Mouse (Mus musculus) urinary bladder, postnatal 36 days (tissue): Measurements from ENCODE around the gene Ppp2r3a.
A peak's percentile ranks its signal among the peaks of the same experiment; 100 is the strongest.

Experiments
- DNase-seq, 2 experiments: peaks; one replicate each; pipeline ENCODE4 v3.0.0; 2022; ENCODE audit warnings: low spot score in 2 of 2, mixed read lengths in 1 of 2

Ppp2r3a gene

DNA sequence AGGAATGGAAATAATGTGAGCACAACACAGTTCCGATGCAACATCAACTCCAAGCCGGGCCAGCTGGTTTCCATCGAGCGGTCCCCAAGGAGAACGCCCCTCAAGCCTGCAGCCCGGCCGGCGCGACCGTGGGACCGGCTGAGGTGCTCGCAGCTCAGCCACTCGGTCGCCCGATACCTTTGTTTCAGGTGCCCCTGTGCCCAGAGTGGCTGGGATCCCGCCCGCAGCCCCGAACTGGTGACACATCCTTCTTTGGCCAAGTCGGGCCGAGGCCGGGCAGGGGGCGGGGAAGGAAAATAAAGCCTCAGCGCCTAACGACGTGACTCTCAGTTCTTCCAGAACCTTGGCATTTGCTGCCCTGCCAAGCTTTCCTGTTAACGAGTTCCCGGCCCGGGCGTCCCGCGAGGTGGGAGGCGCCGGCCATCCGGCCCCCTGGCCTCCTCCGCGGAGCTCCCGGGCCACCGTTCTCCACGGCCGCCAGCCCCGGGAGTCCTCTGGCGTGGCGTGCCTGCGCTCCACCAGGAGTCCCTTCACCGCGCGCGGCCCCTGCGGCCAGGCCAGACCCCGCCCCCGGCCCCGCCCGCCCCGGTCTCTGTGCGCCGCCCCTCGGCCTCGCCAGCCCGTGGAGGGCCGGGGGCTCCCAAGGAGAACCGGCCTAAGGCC, 483 bp downstream of the Ppp2r3a start:
- DNase-seq, result peak; percentile 73 to 80

DNA sequence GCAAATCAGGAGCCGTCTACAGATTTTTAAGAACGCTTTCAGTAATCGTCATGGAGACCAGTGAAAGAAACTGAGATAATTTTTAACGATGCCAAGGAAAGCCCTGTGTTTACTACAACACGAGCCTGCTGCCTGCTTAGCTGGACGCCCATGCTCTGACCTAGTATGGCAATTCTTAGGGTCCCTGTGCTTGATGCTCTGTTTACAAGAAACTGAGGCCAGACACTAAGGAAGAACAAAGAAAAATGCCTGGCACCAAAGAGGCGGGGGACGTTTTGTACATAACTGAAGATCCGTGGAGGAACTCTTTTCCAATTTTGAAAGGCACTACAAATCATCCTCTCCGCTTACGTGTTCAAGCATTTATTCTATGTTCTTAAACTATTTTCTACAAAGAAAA, 1.1 kb downstream of the Ppp2r3a start:
- DNase-seq, result no peak

DNA sequence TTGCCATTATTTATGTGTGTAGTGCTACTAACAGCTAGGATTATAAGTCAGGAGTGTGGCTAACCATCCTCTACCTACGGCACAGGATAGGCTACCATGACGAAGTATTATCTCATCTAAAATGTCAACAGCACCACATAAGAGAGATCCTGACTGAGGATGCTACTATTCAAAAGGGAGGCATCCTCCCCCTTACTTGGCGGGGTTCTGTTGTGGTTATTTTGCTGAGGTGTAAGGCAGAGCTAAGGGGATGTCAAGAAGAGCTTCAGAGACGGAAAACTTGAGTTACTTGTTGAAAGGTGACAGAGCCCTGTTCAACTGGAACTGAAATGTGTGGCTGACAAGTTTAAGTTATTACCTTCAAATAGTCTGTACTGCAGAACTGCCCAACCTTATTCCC, 2.0 kb downstream of the Ppp2r3a start:
- no peak for DNase-seq

DNA sequence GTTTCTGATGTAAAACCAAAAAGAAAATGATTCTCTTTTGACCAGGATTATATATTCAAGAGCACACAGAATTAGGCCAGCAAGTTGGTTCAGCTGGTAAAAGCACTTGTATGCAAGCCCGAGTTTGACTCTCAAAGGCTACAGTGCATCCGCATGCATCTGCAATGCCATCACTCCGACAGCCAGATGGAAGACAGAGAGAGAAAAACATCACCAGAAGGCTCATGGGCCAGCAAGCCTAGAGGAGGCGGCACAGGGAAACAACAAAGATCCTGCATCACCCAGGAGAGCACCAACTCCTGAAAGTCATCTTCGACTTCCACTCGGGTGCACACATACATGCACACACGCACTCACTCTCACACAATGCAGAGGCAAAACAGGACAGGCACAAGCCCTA, 4.1 kb downstream of the Ppp2r3a start:
- DNase-seq, result no peak

DNA sequence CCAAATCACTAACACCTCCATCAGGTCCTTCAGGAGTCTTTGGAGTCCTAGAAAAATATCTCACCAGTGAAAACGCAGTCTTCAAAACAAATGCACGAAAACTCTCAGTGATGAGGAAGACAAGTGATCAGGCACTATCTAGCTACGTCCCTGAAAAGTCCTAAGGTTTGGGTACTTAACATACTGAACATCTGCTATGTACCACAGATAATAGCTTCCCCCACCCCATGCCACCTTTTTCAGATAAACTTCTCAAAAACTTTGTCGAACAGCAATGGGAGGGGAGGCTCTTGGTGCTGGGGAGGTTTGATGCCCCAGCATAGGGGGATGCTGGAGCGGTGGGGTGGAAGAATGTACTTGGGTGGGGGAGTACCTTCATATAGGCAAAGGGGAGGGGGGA, 6.1 kb downstream of the Ppp2r3a start:
- no peak for DNase-seq

DNA sequence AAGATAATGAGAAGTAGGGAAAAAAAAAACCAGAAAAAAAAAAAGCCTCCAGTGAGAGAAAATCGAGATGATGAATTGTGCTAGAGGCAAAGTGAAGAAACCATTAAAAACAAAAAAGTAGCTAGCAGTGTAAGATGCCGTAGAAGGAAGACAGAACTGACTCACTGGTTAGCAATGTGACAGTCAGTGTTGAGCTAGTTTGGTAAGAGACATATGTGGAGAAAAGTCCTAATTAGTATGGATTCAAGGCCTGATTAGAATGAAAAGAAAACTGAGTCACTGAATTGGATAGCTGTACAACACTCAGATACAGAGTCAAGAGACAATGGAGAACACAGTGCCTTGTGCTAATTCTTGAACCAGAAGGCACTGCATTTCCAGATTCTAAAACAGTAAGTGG, 7.9 kb downstream of the Ppp2r3a start:
- no peak for DNase-seq

DNA sequence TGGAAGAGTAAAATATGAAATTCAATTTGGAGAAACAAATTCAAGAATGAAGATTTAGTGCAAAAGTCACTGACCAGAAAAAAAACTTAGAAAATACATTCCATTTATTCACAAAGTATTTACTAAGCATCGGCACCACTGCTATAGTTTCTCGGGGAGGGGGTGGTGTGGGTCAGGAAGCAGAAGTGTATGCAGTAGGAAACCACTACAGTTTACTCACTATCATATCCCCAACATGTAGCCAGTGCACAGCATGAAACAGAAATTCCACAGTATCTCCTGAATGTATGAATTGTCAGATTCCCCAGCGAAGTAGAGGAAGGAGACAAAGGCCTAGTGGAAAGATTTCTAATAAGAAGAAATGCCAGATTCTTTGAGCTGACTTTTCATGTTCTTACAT, 11.4 kb downstream of the Ppp2r3a start:
- DNase-seq, result no peak

DNA sequence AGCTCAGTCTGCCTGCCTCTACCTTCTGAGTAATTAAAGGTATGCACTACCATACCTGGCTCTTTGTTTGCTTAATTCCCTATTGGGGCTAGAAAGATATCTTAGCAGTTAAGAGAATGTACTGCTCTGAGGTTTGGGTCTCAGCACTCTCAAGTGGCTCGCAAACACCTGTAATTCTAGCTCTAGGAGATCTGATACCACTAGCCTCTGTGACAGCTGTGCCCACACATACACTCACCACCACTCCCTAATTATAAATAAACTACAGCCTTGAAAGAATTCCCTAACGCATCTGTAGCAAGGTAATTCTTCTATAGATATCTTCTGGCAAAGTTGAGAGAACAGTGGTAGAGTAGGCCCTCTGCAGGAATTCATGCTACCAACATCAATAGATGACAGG, 15.8 kb downstream of the Ppp2r3a start:
- DNase-seq, result no peak

DNA sequence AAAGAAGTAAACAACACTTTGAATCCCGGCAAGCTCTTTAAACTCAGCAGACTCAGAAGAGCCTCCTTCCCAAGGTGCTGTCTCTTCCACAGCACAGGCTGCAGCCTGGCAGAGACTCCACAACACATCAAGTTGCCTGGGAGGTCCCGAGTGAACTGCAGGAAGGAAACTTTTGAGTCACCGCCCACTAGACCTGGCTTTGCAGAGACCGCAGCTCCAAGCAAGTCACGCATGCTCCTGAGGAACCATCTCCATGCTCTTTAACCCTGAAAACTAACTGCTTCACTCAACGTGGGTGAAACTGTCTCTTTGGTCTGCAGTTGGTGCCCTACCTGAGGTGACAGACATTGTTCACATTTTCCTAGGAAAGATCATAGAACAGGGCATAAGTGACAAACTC, 19.6 kb downstream of the Ppp2r3a start:
- DNase-seq, result no peak

DNA sequence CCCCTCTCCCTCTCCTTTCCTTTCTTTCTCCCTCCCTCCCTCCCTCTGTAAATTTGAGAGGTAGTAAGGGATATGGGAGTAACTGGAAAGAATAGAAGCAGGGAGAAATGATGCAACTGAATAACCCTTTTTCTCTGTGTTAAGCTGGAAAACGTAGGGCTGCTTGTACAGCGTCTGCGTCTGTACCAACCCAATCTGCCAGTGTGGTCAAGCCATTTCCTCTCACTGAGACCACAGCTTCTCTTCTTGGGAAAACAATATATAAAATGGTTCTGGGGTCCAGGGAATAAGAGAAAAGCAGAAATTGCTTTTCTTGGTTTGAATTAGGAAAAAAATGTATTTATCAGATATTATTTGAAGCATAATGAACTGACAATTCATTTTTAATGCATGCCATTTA, 21.6 kb downstream of the Ppp2r3a start:
- DNase-seq, result no peak

DNA sequence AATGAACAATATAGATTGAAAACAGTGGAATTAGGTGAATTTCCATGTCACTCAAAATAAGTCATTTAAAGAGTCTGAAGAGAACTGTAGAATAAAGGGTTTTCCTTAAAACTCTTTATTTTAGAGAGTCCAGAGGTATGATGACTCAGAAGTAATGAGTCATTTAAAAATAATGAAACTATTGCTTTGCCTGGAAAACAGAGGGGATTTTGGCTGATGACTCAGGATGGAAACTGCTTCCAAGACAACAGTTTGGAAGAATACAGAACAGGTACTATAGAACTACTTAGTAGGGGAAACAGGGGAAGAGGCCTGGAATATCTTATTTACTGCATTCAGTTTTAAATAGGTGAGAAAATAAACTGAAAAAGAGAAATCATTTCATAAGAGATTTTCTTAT, 22.7 kb downstream of the Ppp2r3a start:
- DNase-seq, result no peak

DNA sequence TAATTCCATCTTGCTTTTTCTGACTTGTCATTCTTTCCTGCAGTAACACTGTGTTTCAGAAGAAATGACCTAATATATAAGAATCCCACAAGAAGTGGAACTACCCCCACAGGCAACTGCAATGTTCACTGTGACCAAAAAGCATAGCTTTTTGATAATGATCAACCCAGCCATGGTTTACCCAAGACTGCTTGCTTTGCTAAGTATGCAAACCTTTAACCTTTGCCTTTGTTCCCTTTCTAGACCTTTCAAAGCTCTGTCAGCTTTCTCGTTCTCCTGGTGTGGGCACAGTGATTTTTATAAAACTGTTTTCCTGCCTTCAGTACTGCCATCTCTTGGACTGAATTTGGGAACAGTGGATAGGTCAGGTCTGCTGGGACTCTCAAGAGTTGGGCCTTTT, 43.6 kb downstream of the Ppp2r3a start:
- no peak for DNase-seq

DNA sequence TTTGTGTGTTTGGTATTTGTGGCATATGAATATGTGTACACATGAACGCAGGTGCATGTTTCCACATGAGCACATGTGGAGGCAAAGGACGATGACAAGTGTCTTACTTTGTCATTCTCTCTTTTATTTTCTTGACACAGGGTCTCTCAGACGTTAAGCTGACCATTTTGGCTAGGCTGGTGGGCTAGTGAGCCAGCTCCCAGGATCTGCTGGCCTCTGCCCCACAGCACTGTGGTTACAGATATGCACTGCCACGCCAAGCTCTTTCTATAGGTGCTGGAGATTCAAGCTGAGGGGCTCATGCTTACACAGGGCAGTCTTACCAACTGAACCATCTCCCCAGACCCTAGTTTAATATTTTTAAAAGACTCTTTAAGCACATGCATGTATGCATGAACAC, 45.1 kb downstream of the Ppp2r3a start:
- no peak for DNase-seq

DNA sequence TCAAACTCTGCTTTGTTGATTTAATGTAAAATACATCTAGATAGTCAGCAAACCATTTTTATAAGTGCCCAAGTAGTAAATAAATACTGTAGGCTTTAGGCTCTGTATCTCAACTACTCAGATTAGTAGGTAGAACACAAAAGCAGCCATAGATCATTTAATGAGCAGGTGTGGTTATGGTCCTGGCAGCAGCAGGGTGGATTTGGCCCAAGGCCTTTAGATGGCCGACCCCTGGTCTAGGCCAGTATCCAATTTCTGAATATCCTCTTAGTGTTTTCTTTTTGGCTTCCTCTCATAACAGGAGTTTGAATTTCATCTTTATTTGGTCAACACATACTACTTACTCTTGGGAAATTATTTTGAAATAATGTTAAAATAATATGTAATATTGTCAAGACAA, 46.4 kb downstream of the Ppp2r3a start:
- no peak for DNase-seq

DNA sequence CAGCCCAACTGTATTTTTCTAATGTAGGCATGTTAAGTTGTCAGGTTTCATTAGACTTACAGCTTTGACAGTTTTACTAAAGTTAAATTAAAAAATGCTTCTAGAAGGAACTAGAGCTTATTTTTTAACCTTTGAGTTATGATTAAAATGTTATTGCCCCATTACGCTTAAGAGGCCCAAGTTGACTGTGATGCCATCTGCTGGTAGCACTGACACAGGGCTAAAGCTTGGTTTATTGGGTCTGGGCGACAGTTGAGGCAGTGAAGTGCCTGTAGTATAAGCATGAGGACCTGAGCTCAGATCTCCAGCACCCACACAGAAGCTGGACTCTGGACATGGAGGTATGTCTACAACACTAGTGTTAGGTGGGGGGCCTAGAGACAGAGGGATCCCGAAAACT, 47.5 kb downstream of the Ppp2r3a start:
- DNase-seq, result no peak

DNA sequence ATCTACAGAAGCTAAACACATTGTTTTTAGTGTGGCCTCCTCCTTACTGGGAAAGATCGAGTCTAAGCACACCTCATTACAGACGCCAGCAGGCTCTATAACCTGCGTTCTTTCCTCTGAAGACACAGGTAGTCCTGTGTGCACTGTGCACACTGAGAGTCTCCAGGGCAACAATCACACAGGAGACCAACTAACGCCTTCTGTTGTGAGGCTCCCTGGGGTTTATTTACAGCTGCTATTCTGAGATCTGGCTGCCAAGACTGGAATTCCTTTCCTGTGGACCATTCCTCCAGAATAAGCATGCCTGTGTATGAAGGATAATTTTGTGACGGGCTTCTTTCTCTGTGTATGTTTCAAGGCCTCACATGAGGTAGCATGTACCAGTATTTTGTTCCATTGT, 51.0 kb downstream of the Ppp2r3a start:
- DNase-seq, result no peak

DNA sequence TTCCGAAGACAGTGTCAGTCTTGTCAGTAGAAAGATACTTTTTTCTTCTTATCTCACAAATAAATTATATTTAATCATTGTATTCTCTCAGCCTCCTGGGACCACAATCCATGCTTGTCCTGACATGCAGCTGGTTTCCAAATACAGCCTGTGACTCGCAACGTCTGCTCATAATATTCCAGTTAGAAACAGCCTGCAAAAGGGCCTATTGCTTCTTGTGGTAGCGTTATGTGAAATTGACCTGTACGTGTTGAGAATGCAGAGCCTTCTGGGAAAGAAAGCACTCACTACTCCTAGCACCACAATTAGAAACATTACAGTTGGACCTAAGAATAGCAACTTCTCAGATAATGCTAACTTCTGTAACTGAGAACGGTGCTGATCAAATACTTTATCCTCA, 52.8 kb downstream of the Ppp2r3a start:
- DNase-seq, result no peak

DNA sequence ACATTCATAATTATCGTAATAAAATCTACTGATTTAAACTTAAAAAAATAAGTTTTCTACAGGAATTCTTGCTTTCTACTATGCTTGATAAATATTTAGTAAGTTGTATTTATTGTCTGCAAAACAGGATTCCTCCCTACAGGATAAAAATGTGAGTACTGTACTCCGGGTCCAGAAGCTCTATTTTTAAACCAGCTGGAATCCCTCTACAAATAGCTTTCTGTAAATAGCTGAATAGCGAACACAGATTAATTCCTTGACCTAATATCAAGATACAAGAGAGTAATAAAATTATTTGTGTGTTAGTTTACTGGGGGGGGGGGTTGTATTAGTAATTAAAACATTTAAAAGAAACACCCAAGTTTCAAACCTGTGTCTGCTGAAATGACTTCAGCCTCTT, 53.3 kb downstream of the Ppp2r3a start:
- no peak for DNase-seq

DNA sequence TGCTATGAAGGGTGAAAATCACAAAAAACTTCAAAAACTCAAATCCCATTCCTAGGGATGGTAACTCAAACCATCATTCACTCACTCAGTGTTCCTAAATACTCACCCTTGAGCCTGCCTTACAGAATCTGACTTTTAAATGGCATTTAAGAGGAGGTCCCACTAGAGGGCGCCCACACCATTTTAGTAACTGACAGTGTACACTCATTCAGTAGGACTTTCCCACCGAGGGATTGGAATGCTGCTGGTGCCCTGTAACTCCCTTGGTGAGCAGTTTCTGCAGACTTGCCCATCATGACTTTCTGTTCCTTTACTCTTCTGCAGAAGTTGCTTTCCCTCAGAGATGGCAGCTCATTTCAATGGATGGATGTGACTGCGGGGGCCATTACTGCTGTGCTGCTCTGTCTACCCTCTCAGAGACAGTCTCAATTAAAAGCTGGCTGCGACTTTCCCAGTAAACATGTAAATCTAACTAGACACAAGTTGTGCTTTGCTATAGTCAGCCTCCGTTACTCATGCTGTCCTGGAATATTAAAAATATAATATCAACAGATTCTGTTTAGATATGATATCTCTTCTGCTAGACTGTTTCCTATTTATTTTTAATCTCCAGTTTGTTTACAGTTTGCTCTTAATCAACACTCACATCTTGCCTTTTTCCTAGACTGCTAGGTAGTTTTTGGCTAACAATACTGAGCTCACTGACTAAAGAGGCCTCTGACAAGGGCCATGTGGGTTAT, 69.5 kb downstream of the Ppp2r3a start:
- peak; percentile 75 to 83 for DNase-seq

DNA sequence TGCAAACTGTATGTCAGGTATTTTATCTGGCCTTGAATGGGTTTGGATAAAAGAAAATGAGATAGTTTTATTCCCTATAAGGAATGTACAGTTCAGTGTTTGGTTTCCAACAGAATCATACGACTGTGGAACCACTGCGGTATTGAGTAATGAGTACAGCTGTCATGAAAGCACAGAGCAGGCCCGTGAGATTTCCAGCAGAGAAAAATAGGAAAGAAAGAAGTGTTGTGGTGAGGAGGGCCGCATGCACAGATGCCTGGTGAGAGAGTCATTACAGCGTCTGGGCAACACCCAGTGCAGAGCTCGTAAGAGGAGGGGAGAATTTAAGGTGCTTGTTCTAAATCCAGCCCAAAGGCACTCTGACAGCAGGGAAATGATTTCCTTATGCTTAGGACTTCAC, 70.3 kb downstream of the Ppp2r3a start:
- DNase-seq, result no peak

DNA sequence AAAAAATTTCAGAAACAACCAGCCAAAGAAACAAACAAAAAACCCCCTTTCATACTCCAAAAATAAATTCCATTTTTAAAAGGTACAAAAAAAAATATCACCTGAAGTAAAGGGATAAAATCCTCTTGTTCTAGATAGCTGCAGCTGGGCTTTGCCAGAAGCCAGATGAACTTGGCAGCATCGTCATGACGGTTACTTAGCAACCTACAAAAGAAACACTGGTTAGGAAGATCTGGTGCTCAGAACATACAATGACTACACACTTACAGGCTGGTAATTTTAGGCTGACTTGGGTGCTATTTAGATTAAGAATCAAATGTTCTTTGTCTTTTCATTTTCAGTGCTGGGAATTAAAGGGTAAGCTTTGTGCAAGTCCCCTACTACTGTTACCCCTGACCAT, 71.4 kb downstream of the Ppp2r3a start:
- no peak for DNase-seq

DNA sequence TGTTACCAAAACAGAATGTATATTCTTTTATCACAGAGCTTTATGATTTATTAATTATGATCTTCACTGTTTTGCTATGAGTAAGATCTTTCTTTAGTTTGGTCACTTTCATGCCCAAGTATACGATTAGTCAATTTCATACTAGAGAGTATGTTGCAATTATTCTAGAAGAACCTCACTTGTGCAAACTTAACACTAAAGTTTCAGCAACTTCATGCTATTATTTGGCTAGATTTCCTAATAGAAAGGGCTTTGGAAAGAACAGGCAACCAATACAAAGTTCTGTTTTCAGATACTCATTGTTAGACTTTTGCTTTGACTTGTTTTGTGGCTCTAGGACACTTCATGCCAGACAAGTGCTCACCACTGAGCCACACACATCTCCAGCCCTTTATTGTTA, 91.0 kb downstream of the Ppp2r3a start:
- DNase-seq, result no peak

DNA sequence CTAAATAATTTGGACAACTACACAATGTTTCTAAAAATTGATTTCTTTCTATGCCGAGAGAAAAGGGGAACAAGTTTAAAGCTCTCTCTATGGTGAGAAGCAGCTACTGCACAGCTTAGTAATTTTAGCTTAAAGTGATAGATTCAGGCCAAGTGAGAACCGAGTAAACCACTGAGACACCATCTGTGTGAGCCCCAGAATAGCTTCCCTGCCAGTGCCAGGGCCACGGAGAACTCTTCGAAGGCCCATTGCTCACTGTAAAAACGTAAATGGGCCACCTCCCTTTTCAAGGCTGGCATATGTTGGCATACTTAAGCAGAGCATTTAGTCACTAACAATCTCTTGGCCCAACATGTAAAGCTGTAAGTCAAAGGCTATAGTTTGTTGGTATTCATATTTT, 91.5 kb downstream of the Ppp2r3a start:
- no peak for DNase-seq

DNA sequence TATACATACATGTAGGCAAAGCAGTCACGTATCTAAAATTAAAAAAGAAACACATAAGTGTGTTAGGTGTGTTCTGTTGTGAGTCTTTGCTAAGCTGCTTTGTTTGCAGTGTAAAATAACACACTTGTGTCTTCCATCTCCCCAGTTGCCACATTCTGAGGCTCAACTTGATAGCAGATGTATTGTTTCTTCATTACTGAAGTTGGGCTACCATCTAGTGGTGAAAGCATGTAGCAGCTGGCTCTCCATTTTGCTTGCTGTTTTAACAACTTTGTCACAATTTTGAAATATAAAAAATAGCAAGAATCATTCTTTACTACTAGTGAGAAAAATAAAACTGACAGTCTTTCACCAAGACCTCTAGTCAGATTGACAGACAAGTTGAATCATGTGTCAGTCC, 92.2 kb downstream of the Ppp2r3a start:
- DNase-seq, result peak in 1 of 2 experiments; percentile 6
